Mouse (Mus musculus) R1 (cell line): ENCODE measurements at regions not wholly inside any gene's neighbourhood (a gene's known extent, or its start where the extent isn't known, plus 50 kb on each side); places are given as distances from the start of the nearest gene placed in this dataset.

Experiments
- DNase-seq: peaks from one replicate; pipeline ENCODE4 v3.0.0-alpha.2; 2018; ENCODE audit warnings: low read depth, low spot score

DNA sequence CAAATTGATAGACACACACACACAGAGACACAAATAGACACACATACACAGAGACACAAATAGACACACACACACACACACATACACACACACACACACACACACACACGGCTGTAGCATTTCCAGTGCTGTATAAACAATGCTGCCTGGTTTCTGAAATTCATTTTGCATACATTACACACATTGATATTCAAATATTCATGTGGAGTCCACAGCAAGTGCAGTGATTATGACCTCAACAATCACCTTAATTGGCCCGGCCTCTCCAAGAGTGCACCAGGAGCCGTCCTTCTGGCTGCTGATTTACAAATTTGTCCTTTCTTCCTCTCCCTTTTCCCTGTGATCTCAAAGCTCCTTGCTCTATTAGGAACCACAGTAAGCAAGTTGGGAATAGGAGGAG lies 61.2 kb upstream of the Lhx8 start:
- no peak for DNase-seq

GRCm38 (mm10) chr3:154388656-154389055 lies 58.2 kb upstream of the Lhx8 start:
- no peak for DNase-seq

- DNase-seq = no peak
These were observed 56.8 kb upstream of the Lhx8 start for GRCm38 (mm10) chr3:154387271-154387670.

DNA sequence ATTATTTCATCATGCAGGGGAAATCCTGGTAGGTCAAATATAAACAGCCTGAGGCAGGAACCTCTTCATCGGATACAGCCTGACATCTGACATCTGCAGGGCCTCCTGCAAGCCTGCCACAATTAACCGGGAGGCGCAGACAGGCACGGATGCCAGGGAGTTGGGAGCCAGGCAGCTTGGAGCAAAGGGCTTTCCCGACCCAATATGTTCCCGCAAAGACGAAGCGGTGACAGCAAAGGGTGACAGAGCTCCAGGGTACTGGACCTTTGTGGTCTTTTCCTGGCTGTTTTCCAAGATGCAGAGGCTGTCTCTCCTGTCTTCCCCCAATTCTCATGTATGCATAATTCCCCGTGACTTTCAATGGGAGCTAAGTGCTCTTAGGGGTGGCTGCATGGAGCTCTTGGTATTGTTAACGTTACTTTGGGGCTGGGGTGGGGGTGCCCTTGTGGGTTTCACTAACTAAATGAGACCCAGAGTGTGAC lies 55.4 kb upstream of the Lhx8 start:
- DNase-seq = no peak

DNA sequence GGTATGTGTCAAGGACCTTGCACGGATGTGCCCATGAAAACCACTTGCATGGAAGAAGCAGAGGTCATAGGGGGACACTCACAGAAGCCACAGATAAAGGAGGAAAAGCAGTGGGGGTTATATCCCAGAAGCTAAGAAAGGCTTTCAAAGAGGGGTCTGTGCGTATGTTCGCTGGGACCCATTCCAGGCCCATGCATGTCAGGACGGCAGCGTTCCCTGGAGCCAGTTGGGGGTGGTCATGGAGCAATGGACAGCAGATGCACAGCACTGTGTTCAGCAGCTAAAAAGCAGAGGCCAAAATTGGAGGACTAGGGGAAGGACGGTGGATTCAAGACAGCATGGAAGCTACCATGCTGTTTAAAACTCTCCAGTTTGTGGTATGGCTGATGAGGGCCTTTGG lies 52.4 kb upstream of the Lhx8 start:
- DNase-seq = no peak

GRCm38 (mm10) chr3:154381561-154381960 lies 51.1 kb upstream of the Lhx8 start:
- DNase-seq = peak; percentile 82
